Mouse (Mus musculus): ENCODE data around the gene Sacm1l. TPM values are rescaled to one million over a fixed set of nuclear protein-coding genes. Genes with fewer than 3 reads are reported as not detected.
A peak's percentile ranks its signal among the peaks of the same experiment; 100 is the strongest.

Sacm1l gene
- polyA plus RNA-seq, 1 experiment from 2014 or later: 49.0 TPM

- 15% methylated on average over 6 of the region's 6 CpGs for WGBS
- ATAC-seq (ENCODE audit: insufficient number of reproducible peaks, low FRiP score, low TSS enrichment, low read depth): no peak
Observed at GRCm38 (mm10) chr9:123528087-123528925, 1.3 kb upstream of the Sacm1l start.

DNA sequence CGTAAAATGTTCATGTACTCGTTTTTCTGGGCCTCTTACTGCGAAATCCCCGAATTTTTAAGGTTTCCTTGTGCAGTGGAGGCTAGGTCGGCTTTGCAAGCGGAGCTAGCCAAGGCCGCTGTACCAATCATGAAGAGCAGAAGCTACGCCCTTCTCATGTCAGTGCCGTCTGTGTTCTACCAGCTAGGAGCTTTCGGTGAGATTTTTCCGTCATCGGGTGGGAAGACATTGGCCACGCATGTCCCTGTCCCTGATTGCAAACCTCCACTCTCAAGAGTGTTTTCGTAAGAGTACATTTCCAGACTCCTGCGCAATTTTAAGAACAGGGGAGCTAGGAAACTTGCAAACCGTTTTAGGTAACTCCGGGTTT, 648 bp upstream of the Sacm1l start:
- Histone ChIP-seq H3K4me2 (replicated peaks) (peak overlapping the region; percentile 53), H3K9me3 (replicated peaks) (no peaks in the 10 kb centered on the region), H3K4me1 (peaks cover 22% of the 10 kb centered on the region), H3K36me3 (no peaks in the 10 kb centered on the region), H3K27me3 (no peaks in the 10 kb centered on the region), H3K9ac (peak overlapping the region; percentile 40; the same call in 1 of the 2 replicates), H3K4me3 (replicated peaks) (peak overlapping the region; percentile 96), H3K27ac (replicated peaks) (peak overlapping the region; percentile 91)
- WGBS: under 1% methylated on average over 17 of the region's 17 CpGs
- ATAC-seq (ENCODE audit: insufficient number of reproducible peaks, low FRiP score, low TSS enrichment, low read depth): 0 out of 2 replicates have a peak, but pooled peaks have one; percentile 5

More at GRCm38 (mm10) chr9:123528087-123528925, 1.3 kb upstream of the Sacm1l start:
- H3K4me1 ChIP-seq: peaks cover 22% of the 10 kb centered on the region
- H3K4me2 ChIP-seq (replicated peaks): peak overlapping the region; percentile 53
- peak overlapping the region; percentile 96 for H3K4me3 ChIP-seq (replicated peaks)
- H3K36me3 ChIP-seq: no peaks in the 10 kb centered on the region
- H3K9me3 ChIP-seq (replicated peaks): no peaks in the 10 kb centered on the region
- no peaks in the 10 kb centered on the region for H3K27me3 ChIP-seq
- H3K27ac ChIP-seq (replicated peaks): peak overlapping the region; percentile 91
- H3K9ac ChIP-seq: peak overlapping the region; percentile 40

- Histone ChIP-seq H3K27me3 (no peaks in the 10 kb centered on the region), H3K4me2 (replicated peaks) (peak overlapping the region; percentile 54), H3K4me3 (replicated peaks) (peak overlapping the region; percentile 96), H3K9ac (peak overlapping the region; percentile 93), H3K36me3 (no peaks in the 10 kb centered on the region), H3K9me3 (replicated peaks) (no peaks in the 10 kb centered on the region), H3K27ac (replicated peaks) (peak overlapping the region; percentile 91), H3K4me1 (peaks cover 18% of the 10 kb centered on the region)
- WGBS: 0% methylated on average over 13 of the region's 13 CpGs
- ATAC-seq (ENCODE audit: insufficient number of reproducible peaks, low FRiP score, low TSS enrichment, low read depth): no peak
Observed at GRCm38 (mm10) chr9:123530158-123530475, 558 bp downstream of the Sacm1l start.

DNA sequence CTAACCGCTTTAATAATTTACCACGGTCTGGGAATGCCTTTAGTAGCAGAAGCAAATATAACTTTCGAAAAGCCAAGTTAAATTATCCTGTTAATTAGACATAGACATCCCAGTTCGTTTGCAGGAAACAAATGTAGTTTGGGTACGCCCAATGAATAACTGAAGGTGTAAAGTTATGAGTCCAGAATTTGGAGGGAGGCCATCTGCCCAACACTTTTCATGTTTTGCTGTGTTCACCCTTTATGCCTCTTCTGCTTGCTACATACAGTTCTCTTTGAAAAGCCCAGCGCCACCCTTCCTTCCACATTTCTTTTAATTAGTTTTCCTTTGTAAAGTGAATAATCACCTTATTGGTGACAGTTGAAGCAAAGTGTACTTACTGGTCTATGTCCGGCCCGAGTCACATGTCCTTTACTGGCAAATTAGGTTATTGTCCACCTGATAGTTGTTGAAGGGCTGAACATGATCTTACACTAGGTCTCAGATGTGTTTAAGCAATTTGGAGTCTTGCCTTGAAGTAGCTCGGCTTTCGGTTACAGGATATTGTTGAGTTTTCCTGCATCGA, 1.1 kb downstream of the Sacm1l start:
- no peak for ATAC-seq (ENCODE audit: insufficient number of reproducible peaks, low FRiP score, low TSS enrichment, low read depth)
- no peaks in the 10 kb centered on the region for H3K9me3 ChIP-seq (replicated peaks)

GRCm38 (mm10) chr9:123531234-123531633, 1.7 kb downstream of the Sacm1l start:
- Histone ChIP-seq H3K4me3 (replicated peaks) (peak overlapping the region; percentile 96), H3K9ac (0 out of 2 replicates have a peak overlapping the region, but pooled peaks have one; percentile 93), H3K9me3 (replicated peaks) (no peaks in the 10 kb centered on the region), H3K4me2 (replicated peaks) (peak overlapping the region; percentile 54), H3K36me3 (no peaks in the 10 kb centered on the region), H3K27me3 (no peaks in the 10 kb centered on the region), H3K27ac (replicated peaks) (no peak overlapping the region), H3K4me1 (peaks cover 18% of the 10 kb centered on the region)
- ATAC-seq (ENCODE audit: insufficient number of reproducible peaks, low FRiP score, low TSS enrichment, low read depth): no peak

More for the DNA sequence above, 1.1 kb downstream of the Sacm1l start:
- Histone ChIP-seq H3K4me2 (replicated peaks) (peak overlapping the region; percentile 54), H3K27ac (replicated peaks) (peak overlapping the region; percentile 91), H3K9ac (peak overlapping the region; percentile 93), H3K36me3 (no peaks in the 10 kb centered on the region), H3K4me3 (replicated peaks) (peak overlapping the region; percentile 96), H3K27me3 (no peaks in the 10 kb centered on the region), H3K4me1 (peaks cover 18% of the 10 kb centered on the region)
- 22% methylated on average over 11 of the region's 11 CpGs for WGBS

- no peaks in the 10 kb centered on the region for H3K9me3 ChIP-seq (replicated peaks)
- no peak overlapping the region for H3K4me3 ChIP-seq (replicated peaks)
- 88% methylated on average over 2 of the region's 2 CpGs for WGBS
- no peaks in the 10 kb centered on the region for H3K27me3 ChIP-seq
- no peak overlapping the region for H3K9ac ChIP-seq
- ATAC-seq (ENCODE audit: insufficient number of reproducible peaks, low FRiP score, low TSS enrichment, low read depth): no peak
- no peak overlapping the region for H3K27ac ChIP-seq (replicated peaks)
- no peak overlapping the region for H3K4me2 ChIP-seq (replicated peaks)
- no peaks in the 10 kb centered on the region for H3K36me3 ChIP-seq
- H3K4me1 ChIP-seq: peaks cover 6% of the 10 kb centered on the region; the same call in 1 of the 2 replicates
Observed at GRCm38 (mm10) chr9:123536613-123537012, 7.1 kb downstream of the Sacm1l start.

GRCm38 (mm10) chr9:123538189-123538588, 8.6 kb downstream of the Sacm1l start:
- 0 out of 2 replicates have a peak, but pooled peaks cover 6% of the 10 kb centered on the region for H3K4me1 ChIP-seq
- H3K27ac ChIP-seq (replicated peaks): no peak overlapping the region
- no peaks in the 10 kb centered on the region for H3K27me3 ChIP-seq
- WGBS: 80% methylated on average over 4 of the region's 4 CpGs
- no peak for ATAC-seq (ENCODE audit: insufficient number of reproducible peaks, low FRiP score, low TSS enrichment, low read depth)
- H3K9me3 ChIP-seq (replicated peaks): no peaks in the 10 kb centered on the region
- H3K9ac ChIP-seq: no peak overlapping the region
- H3K4me3 ChIP-seq (replicated peaks): no peak overlapping the region
- no peaks in the 10 kb centered on the region for H3K36me3 ChIP-seq
- H3K4me2 ChIP-seq (replicated peaks): no peak overlapping the region

DNA sequence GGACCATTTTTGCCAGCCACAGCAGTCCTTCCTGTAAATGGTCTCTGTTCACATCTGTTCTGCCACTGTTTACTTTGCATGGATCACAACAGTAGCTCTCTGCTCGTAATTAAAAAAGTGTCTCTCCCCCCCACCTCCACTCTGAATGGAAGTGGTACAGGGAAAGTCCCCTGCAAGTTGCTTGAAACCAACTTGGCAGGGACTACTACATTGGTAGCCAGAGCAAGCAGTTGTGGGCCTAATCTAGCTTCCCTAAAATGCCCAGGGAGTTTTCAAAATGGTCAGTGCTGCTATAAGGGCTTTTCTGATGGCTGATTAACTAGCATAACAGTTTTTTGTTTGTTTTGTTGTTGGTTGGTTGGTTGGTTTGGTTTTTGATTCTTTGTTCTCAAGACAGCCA, 9.5 kb downstream of the Sacm1l start:
- Histone ChIP-seq H3K9me3 (replicated peaks) (no peaks in the 10 kb centered on the region), H3K4me1 (0 out of 2 replicates have a peak, but pooled peaks cover 6% of the 10 kb centered on the region), H3K27ac (replicated peaks) (no peak overlapping the region), H3K9ac (no peak overlapping the region), H3K4me3 (replicated peaks) (no peak overlapping the region), H3K27me3 (no peaks in the 10 kb centered on the region), H3K36me3 (peaks cover 5% of the 10 kb centered on the region; the same call in 1 of the 2 replicates), H3K4me2 (replicated peaks) (no peak overlapping the region)
- WGBS: 42% methylated on average over 1 of the region's 1 CpGs
- ATAC-seq (ENCODE audit: insufficient number of reproducible peaks, low FRiP score, low TSS enrichment, low read depth): no peak

DNA sequence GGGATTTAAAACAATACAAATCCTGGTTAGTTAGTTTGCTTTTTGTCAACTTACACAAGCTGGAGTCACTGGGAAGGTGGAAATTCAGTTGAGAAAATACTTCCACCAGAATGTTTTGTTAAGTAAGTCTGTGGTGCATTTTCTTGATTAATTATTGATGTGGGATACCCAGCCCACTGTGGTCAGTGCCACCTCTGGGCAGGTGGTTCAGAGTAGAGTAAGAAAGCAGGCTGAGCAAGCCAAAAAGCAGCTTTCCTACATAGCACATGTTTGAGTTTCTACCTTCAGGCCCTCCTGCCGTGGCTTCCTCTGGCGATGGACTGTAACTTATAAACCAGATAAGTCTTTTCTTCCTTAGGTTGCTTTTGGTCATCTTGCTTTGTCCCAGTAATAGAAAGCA, 10.3 kb downstream of the Sacm1l start:
- H3K9ac ChIP-seq: no peak overlapping the region
- no peak overlapping the region for H3K4me3 ChIP-seq (replicated peaks)
- ATAC-seq (ENCODE audit: insufficient number of reproducible peaks, low FRiP score, low TSS enrichment, low read depth): no peak
- H3K27me3 ChIP-seq: no peaks in the 10 kb centered on the region
- WGBS: 75% methylated on average over 2 of the region's 2 CpGs
- H3K4me2 ChIP-seq (replicated peaks): no peak overlapping the region
- peaks cover 5% of the 10 kb centered on the region; the same call in 1 of the 2 replicates for H3K36me3 ChIP-seq
- no peaks in the 10 kb centered on the region for H3K9me3 ChIP-seq (replicated peaks)
- 0 out of 2 replicates have a peak, but pooled peaks cover 6% of the 10 kb centered on the region for H3K4me1 ChIP-seq
- H3K27ac ChIP-seq (replicated peaks): no peak overlapping the region

DNA sequence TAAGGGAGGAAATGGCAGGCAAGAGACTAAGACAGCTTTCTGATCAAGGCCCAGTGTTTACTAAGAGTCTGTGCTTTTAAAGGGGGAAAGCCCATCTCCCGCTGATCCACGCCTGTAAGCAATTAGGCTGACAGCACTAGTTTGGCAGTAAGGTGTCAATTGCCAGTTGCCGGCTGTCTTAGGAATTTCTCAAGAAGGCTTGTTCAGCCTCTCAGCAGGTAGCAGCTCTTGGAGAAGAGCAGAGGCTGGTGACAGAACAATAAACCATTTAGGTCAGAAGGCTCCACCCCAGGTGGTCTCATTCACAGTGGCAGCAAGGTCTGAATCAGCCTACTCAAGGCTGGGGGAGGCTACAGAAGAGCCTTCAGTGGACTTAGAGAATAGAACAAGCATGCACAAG, 25.0 kb downstream of the Sacm1l start:
- ATAC-seq (ENCODE audit: insufficient number of reproducible peaks, low FRiP score, low TSS enrichment, low read depth): no peak
- H3K4me1 ChIP-seq: no peaks in the 10 kb centered on the region
- H3K4me3 ChIP-seq (replicated peaks): no peak overlapping the region
- H3K27me3 ChIP-seq: no peaks in the 10 kb centered on the region
- H3K36me3 ChIP-seq: peaks cover 76% of the 10 kb centered on the region
- H3K9ac ChIP-seq: no peak overlapping the region
- H3K27ac ChIP-seq (replicated peaks): no peak overlapping the region
- H3K9me3 ChIP-seq (replicated peaks): no peaks in the 10 kb centered on the region
- 26% methylated on average over 3 of the region's 3 CpGs for WGBS
- no peak overlapping the region for H3K4me2 ChIP-seq (replicated peaks)

DNA sequence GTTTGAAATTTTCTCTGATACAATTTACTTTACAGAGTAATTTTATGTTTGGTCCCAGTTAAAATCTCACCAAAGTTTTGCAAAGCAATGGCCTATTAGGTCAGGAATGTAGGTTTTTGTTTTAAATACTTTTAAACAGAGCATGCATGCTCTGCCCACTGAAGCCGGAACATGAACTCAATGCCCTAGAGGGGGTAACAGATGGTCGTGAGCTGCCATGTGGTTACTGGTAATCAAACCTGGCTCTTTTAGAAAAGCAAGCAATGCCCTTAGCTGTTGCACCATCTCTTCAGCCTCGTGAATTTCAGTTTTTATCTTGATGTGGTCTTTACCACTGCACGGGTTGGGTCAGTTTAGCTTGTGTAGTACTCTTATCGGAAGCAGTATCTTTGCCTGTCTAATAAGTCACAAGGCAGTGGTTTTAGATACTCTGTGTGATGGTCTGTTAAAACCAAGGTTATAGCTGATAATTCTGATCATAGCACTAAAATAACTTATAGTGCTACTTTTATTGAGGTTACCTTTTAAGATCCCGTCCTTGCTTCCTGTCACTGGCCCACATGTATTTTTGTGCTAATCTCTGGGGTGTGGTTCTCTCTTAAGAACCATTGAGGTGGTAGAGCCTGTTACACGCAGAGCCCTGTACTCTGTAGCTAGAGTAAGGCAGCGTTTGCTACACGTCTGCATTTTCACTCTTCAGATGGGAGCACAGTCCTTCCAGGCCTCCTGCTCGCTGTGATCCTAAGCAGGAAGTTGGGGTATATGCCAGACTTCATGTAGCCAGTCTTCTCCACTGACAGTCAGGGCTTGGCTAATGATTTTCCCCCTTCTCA, 48.0 kb downstream of the Sacm1l start:
- Histone ChIP-seq H3K27ac (replicated peaks) (no peak overlapping the region), H3K36me3 (peaks cover 36% of the 10 kb centered on the region), H3K9ac (no peak overlapping the region), H3K9me3 (replicated peaks) (no peaks in the 10 kb centered on the region), H3K4me2 (replicated peaks) (no peak overlapping the region), H3K4me3 (replicated peaks) (no peak overlapping the region), H3K4me1 (no peaks in the 10 kb centered on the region), H3K27me3 (no peaks in the 10 kb centered on the region)
- 77% methylated on average over 10 of the region's 10 CpGs for WGBS
- ATAC-seq (ENCODE audit: insufficient number of reproducible peaks, low FRiP score, low TSS enrichment, low read depth): no peak
